Mouse (Mus musculus): ENCODE measurements around the gene Klf16.

The Klf16 gene

DNA sequence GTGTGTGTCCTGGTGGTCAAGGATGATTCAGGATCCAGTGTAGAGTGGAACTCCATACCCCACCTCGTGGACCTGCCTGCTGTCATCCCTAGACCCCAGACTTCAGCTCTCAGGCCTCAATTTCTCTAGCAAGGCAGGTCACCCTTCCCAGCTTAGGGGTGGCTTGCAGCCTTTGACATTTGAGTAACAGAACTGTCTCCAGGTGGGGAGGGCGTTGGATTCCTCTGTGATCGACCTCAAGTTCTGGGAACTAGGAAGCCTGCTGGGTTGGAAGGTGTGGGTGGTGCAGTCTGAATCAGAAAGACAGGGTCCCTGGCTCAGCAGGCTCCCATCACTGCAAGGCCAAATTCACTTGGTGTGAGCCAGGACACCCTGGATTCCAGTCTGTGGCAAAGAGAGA, 2.2 kb downstream of the Klf16 start:
- DNase-seq (ENCODE audit: low read depth) = no peak

DNA sequence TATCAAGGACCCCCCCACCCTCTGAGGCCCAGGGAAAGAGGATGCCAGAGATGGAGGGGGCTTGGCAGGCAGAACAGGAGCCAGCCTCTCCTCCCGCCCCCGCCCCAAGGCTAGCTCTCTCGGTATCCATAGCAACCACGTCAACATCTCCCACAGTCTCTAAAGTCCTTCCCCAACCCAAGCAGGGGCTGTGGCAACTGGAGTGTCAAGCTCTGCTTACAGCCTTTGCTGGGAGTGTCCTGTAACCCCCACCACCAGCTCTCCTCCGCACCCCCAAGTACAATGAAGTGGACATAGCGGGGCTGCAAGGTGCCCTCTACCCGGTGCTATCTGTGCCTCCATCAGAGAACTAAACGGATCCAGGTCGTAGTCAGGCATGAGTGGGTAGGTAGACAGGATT, 3.2 kb downstream of the Klf16 start:
- no peak for DNase-seq (ENCODE audit: low read depth)

DNA sequence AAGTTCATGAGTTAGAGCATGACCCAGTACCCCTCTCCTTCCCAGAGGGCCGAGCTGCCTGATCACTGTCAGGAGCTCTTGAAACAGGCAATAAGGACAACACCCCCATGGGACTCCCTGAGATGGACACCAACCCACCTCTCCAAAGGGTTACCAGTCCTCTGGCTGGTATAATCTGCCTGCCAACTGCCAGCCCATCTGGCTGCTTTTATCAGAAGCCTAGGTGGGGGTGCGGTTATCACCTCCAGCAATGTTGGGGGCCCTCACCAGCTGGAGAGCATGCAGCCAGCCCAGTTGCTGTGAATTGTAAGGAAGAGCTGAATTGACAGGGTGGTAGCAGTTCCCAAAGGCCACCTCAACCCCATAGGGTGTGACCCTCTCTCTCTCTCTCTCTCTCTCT, 4.6 kb downstream of the Klf16 start:
- no peak for DNase-seq (ENCODE audit: low read depth)

DNA sequence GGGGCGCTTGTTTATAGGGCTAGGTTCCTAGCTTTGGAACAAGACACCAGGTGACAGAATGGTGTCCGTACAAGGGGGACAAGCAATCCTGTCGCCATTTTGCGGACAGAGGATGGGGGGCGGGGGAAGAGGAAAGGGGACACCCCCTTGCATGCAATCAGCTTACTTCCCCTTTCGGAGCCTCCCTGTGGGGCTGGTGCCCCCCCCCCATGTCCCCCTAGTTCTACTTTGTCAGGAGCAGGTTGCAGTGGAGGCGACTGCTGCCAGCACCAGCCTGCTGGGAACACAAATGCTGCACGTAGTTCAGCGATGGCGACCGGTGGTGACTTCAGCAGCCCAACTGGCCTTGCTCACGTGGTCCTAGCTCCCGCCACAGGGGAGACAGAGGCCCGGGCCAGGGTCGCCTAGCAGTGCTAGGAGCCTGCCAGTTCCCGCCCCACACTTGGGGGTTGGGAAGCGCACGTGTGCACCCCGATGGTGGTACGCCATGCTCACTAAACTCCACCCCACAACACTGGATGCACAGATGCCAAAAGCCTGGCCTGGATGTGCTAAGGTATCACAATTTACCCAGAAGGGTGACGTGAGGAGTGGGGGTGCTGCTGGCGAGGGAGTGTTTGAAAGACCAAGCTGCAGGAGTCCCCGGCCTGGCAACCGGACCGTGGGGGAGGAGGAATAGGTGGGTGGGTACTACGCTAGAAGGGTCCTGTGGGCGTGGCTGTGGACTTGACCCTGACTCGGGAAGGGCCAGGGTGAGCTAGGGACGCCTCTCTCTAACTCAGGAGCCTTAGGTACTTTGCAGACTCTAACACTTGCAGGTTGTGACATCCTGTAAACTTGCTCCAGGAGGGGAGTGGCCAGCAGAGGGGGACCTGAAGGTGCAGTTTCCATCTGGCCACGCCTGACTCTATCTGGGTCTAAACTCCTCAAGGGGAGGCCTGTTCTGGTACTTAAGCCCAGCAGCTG, 6.0 kb downstream of the Klf16 start:
- DNase-seq (ENCODE audit: low read depth) = no peak

DNA sequence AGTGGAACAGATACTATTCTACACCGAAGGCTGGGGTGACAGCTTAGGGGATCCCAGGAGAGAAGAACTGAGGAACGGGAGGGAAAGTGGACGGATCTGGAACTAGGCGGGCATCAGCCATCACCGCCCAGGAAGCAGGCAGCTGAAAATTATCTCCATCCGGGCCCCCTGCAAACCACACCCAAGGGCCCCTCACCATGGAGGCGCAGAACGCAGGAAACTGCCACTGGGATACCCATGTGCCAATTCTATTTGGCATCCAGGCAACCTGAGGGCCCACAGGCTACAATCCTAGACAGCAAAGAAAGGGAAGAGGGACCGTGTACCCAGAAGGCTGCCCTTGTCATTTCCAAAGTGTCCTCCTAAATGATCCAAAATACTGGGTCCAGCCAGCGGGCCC, 6.7 kb downstream of the Klf16 start:
- DNase-seq (ENCODE audit: low read depth) = no peak

DNA sequence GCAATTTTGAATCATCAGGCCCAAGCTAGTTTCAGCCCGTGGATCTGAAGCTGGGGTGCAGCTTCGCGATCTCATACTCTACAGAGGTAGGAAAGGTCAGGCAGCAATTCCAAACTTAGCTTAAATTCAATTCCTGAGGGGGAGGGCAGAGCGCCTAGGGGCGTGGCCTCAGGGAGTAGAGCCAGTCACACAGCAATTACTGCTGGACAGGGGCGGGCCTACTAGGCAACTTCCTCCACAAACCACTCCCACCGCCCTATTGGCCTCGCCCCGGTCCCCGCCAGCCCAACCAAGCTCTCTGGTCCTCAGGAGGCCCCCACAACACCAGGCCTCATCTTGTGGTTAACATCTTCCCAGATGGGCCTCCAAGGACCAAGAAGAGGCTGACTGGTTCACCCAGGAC, 7.5 kb downstream of the Klf16 start:
- no peak for DNase-seq (ENCODE audit: low read depth)

DNA sequence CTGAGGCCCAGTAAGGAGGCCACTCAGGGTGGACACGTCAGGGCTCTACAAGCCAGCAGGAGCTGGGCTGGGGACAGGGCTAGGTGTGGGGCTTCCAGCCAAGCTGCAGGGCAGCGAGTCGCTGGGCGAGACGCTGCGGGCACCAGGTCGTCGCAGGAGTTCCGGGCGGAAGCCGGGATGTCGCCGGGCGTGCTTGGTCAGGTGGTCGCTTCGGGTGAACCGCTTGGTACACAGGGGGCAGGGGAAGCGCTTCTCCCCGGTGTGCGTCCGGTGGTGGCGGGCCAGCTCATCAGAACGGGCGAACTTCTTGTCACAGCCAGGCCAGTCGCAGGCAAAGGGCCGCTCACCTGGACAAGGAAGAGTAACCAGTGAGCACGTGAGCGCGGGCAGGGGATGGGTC, 8.2 kb downstream of the Klf16 start:
- no peak for DNase-seq (ENCODE audit: low read depth)

DNA sequence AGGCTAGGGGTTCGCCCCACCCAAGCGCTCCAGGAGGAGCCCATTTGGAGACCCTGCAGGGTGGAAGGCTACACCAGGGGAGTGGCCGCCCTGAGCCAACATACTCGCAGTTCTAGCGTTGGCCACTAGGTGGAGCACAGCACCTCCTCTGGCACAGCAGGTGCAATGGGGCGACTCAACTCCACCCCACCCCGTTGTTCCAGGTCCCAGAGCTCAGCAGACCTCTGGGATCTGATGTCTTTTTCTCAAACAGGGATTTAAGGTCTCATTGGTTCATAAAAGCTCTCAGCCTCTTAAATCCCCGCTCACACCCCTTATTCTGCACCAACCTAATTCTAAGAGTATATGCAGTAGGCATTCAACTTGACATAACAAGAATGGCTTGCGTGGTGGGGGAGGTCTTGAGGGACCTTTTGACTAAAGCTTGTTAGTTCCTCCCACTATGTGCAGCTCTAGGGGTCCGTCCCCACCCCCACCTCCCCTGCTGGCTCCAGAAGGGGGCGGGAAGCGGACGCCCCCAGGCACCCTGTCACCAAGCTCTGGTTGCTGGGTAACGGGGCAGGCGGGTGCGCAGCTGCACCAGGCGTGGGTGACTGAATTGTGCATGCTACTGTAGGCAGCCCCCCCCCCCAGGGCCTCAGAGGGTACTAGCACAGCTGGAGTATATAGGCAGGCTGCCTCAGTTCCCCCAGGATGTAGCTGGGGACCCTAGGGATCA, 10.6 kb downstream of the Klf16 start:
- DNase-seq (ENCODE audit: low read depth) = no peak

DNA sequence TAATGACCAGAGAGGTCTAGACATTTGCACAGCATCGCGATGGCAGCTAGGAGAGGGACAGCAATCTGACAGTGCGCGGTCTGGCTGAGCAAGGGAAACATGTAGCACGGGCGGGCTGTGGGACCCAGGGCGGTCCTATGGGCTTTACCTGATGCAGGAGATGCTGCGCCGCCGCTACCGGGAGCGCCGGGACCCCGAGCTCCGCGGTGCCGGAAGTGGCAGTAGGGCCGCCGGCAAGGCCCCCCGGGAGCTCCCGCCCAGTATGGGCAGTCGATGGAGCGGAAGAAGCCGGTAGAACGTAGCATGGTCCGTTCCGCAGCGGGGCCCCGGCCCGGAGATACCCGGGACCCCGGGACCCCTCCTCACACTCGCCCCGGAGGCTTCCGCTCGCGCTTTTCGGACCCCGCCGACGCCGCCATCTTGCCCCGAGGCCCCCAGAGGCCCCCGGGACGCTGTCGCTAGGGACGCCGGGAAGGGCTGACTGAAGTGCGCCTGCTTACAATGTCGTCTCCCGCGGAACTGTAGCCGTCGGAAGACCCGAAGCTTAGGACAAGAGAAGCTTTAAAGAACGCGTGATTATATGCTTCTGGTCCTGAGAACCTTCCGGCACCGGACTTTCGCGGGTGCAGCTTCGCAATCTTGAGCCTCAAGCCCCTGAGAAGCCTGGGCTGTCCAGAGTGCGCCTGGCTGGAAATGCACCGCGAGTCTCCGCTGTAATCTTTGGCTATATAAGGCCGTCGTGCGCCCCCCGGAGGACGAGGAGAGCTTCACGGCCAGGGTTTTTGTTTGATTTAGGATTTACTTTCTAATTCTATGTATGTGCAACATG, 15.8 kb downstream of the Klf16 start, which contains the start of gene Rexo1:
TSS of gene Rexo1 (minus strand) at position 445 of the 829 bp plus-strand sequence.
- peak; percentile 95 for DNase-seq (ENCODE audit: low read depth)

DNA sequence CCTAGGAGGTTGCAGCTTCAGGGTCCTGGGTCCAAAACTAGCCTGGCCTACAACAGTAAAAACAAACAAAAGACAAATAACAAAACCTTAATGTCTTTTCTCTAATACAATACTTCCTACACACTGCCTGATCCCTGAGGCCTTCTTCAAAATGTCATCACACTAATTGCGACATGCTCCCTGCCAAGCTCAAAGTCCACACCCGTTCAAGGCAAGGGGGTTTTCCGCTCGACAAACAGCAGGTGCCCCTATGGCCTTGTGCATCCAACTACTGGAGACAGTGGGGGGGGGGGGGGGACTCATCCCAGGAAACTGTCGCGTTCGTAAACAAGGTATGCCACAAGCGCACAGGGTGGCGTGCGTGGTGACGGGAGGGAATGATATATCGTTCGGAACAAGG, 16.5 kb downstream of the Klf16 start:
- no peak for DNase-seq (ENCODE audit: low read depth)

DNA sequence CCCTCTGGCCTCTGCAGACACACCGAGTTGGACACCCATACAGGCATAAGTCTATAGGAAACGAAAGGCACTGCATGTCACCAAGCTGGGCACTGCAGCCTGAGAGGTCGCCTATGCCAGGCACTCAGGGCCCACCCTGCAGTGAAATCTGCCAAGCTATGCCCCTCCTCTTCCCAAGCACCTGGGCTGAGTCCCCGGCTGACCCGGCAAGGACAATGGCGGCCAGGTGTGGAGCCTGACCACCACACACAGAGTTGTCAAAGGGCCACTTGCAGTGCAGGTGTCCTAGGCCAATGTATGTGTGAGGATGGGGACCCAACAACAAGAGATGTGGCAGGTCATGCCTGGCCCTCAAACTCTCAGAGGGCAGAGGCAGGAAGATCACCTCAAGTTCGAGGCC, 17.7 kb downstream of the Klf16 start:
- no peak for DNase-seq (ENCODE audit: low read depth)

DNA sequence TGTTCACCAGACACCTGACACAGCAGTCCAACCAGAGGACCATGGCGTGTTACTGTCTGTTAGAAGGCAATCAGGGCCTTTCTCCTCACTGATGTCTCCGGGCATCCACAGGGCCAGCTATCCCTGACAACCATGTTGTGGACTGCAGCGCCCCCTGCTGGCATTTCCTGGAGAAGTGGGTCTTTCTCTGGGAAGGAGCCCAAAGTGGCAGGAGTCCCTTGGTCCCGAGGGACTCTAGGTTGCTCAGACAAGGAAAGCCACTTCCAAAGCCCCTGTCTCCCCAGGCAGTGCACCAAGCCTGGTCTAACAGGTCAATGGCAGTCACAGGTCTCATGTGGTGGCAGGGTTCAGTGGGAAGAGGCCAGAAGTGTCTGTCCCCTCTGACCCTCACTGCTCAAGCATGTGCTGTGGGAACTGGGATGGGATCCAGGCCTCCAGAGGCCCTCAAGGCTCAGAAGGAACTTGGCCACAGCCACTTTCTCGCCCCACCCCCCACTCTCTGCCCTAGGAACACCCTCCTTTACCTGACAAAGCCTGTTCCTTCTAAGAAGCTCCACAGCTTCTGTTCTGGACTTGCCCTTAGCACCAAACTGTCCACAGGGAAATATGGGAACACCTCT, 19.7 kb downstream of the Klf16 start:
- DNase-seq (ENCODE audit: low read depth) = no peak

DNA sequence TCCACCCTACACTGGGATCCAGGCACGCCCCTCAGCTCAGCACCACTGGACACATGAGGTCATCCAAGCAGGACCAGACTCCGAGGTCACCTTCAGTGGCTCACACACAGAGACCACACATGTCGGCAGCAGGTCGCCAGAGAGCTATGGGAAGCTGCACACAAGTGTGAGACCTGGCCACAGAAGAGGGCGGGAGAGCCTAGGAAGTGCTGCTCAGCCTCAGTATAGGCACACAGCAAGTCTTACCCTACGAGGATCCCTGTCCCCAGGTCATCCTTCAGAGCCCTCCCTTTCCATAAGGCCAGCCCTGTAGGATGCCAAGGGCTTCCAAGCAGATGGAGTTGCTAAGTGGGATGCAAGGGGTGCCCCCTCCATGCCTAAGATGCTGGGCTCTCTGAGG, 23.1 kb downstream of the Klf16 start:
- DNase-seq (ENCODE audit: low read depth) = no peak

DNA sequence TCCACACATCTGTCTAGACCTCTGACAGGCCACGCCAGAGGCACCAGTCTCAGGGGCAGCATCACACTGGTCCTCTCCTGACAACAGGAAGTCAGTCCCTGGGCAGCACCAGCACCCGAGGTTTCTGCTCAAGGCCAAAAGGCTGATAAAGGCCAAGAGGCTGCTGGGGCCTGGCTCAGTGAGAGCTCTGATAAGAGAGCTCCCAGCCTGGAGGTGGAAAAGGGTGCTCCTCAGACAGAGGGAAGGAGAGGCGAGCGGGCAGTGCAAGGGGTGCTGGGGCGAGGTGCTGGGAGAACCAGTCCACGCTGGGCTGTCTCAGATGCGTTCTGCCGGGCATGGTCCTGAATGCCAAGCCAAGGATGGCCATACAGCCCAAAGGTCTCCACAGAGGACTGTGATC, 23.5 kb downstream of the Klf16 start:
- no peak for DNase-seq (ENCODE audit: low read depth)

DNA sequence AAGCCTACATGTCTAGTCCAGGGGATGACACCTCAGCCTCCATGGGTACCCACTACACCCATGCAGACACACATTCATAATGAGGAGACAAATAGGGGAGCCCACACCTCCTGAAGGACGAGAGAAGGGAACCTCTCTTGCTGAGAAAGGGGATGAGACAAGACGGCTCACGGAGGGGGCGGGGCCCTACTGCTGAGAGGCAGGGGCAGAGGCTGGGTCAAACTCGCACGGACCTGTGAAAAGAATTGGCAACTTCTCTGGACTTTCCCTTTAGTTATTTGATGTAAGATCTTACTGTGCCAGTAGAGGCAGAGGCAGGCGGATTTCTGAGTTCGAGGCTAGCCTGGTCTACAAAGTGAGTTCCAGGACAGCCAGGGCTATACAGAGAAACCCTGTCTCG, 24.8 kb downstream of the Klf16 start:
- DNase-seq (ENCODE audit: low read depth) = no peak

DNA sequence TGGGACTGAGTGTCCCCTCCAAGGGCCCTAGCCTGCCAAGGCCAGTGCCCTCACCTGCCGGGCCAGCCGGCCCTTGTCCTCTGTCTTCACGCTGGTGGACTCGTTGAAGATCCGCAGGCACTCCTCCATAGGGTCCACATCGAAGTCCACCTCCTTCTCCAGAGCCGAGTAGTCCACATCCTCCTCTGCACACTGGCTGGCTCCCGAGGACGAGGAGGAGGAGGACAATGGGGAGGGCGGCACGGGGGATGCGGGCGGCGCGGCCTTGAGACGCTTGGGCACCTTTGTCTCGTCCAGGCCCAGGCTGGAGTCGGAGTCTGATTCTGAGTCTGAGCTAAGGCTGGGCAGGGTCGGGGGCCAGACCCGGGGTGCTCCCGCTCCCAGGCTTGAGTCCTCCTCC, 27.8 kb downstream of the Klf16 start:
- DNase-seq (ENCODE audit: low read depth) = no peak

DNA sequence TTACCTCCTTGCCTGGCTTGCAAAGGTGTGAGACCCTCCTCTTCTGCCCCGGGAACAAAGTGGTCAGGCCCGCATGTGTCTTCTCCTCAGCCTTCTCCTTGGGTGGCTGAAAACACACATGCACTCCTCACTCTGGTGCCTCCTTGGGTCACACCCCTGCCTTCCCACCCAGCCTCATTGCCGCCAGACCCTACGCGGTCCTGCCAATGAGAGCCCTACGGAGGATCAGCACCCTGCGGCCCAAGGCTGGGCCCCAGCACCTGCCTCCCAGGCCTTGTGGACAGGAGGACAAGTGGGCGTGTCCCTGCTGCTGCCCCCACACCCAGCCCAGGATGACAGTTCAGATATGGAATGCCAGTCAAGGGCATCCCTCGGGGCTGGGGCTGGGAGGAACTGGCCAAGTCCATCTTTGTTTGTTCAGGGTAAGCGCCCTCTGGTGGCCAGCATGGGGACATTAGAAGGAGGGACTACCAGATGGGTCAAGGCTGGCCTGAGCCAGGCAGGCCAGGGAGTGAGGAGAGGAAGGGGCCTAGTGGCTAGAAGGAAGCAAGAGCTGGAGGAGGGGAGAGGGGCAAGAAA, 28.6 kb downstream of the Klf16 start:
- DNase-seq (ENCODE audit: low read depth) = no peak

DNA sequence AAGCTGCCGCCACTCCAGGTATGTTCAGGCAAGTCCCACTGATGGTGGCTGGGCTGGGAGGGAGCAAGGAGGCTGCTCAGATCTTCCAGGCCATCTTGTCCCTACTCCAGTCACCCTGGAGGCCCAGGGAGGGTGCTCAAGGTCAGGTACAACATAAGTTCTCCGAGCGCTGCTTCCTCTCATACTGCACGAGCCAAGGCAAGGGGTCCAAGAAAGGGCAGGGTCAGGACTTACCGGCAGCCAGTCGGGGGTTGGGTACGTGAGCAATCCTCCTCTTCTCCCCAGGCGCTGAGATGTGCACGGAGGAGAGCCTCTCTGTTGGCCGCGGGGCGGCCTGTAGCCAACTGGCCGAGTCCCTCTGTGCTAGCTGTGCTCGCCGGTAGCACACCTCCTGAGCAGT, 29.6 kb downstream of the Klf16 start:
- DNase-seq (ENCODE audit: low read depth) = no peak

DNA sequence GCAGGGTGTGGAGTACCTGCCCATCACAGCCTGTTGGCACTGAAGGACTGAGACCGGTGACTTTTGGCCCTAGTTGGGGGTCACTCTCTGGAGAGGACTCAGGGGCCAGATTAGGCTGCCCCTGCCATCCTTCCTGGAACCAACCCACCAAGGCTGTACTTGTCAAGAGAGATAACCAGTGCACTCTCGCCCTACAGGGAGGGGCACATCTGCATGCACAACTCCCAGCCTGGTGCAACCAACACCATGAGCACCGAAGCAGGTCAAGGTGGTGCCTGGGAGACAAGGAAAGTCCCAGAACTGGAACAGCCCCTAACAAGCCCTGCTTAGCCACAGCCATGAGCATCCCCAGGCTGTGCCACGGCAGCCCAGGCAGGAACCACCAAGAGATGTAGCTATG, 30.2 kb downstream of the Klf16 start:
- DNase-seq (ENCODE audit: low read depth) = no peak

DNA sequence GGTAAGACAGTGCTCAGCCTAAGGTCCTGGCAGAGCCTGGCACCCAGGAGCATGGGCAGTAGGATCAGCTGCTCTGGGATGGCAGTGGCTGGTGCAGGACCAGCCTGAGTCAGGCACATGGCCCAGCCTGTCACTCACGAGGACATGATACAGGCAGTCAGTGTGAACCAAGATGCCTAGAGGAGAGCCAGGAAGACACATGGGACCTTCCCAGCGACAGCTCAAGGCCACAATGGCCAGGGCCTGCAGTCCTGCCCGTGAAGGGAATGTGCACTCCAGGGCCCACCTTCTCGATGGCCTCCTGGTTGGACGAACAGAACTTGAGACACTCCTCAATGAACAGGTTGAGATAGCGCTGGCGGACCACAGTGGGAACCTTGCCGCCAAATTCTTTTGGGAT, 31.5 kb downstream of the Klf16 start:
- no peak for DNase-seq (ENCODE audit: low read depth)

DNA sequence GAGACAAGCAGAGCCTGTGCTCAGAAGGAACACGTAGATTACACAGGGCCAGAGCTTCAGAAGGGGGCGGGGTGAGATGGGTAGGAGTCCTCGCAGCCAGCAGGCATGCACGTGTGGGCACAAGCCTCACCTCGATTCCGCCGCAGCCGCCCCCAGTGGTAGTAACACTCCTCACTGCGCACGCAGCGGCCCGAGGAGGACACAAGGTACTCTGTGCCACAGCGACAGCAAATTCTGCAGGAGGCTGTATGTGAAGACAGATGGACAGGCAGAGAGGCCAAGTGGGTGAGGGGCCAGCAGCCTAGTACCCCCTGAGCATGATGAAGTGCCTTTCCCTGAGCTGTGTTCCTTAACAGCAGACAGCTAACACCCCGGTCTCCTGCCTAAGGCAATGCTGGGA, 33.2 kb downstream of the Klf16 start:
- no peak for DNase-seq (ENCODE audit: low read depth)

DNA sequence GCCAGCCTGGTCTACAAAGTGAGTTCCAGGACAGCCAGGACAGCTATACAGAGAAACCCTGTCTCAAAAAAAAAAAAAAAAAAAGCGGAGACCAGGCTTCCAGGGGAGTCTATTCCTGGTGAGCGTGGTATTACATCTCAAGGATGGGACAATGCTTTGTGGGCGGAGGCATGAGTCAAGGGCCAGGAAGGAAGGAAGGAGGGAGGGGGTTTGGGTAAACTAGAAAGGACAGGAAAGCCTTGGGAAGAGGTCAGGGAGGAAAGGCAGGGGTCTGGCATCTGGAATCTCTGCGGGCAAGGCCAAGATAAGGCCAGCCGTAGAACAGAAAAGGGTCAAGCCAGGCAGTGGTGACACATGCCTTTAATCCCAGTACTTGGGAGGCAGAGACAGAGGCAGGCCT, 37.6 kb downstream of the Klf16 start:
- DNase-seq (ENCODE audit: low read depth) = no peak

Measured in fibroblast of lung, adult 2 months (primary cell).